Mouse (Mus musculus) hindbrain, embryonic 15.5 days (tissue): ENCODE results near the gene Rtbdn. TPM values are rescaled to one million over a fixed set of nuclear protein-coding genes. Genes with fewer than 3 reads are reported as not detected.
A peak's percentile ranks its signal among the peaks of the same experiment; 100 is the strongest.

Experiments used
- ATAC-seq: fragments of 200-750 bp; cut with Nextera tagmentation; 2 replicates; pipeline ENCODE4 v1.8.0; 2017; ENCODE audit warnings: low read depth, moderate number of reproducible peaks, moderate TSS enrichment; ENCODE audit not compliant: low FRiP score
- H3K27ac ChIP-seq: fragments of 300-500 bp; sonication (generic); replicated peaks from 2 replicates; pipeline ENCODE4 v1.5.1; 2015; ENCODE audit warnings: mild to moderate bottlenecking, inconsistent platforms
- H3K27me3 ChIP-seq: fragments of 300-500 bp; sonication (generic); 2 replicates; pipeline ENCODE4 v1.6.1; 2015; ENCODE audit warnings: control low read depth, inconsistent platforms
- H3K36me3 ChIP-seq: fragments of 300-500 bp; sonication (generic); 2 replicates; pipeline ENCODE4 v1.6.1; 2015; ENCODE audit warnings: control low read depth, inconsistent platforms
- H3K4me1 ChIP-seq: fragments of 300-500 bp; sonication (generic); replicated peaks from 2 replicates; pipeline ENCODE4 v1.6.1; 2015; ENCODE audit warnings: control low read depth, inconsistent platforms
- H3K4me2 ChIP-seq: fragments of 300-500 bp; sonication (generic); 2 replicates; pipeline ENCODE4 v1.6.1; 2015; ENCODE audit warnings: moderate library complexity, mild to moderate bottlenecking, inconsistent platforms
- H3K4me3 ChIP-seq: fragments of 300-500 bp; sonication (generic); 2 replicates; pipeline ENCODE4 v1.5.1; 2015; ENCODE audit warnings: mild to moderate bottlenecking, inconsistent platforms
- H3K9ac ChIP-seq: fragments of 300-500 bp; sonication (generic); 2 replicates; pipeline ENCODE4 v1.6.1; 2015; ENCODE audit warnings: inconsistent platforms
- H3K9me3 ChIP-seq: fragments of 300-500 bp; sonication (generic); 2 replicates; pipeline ENCODE4 v1.6.1; 2016; ENCODE audit warnings: control low read depth, inconsistent platforms
- WGBS: fragments of 180-500 bp; shearing (Covaris S2); methylation state at CpG from one replicate; pipeline ENCODE4 v1.1.7; 2015; 5-methylcytosine and 5-hydroxymethylcytosine counted together
- polyA plus RNA-seq: library from polyadenylated mRNA; unstranded; fragments of >200 nt; fragmentation: Nextera tagmentation; extraction: Ambion mirVana; gene quantifications from 2 replicates; pipeline ENCODE4 v1.2.1, GENCODE M21; 2015

Rtbdn gene
- polyA plus RNA-seq, 1 experiment from 2014 or later: 3.5 TPM

DNA sequence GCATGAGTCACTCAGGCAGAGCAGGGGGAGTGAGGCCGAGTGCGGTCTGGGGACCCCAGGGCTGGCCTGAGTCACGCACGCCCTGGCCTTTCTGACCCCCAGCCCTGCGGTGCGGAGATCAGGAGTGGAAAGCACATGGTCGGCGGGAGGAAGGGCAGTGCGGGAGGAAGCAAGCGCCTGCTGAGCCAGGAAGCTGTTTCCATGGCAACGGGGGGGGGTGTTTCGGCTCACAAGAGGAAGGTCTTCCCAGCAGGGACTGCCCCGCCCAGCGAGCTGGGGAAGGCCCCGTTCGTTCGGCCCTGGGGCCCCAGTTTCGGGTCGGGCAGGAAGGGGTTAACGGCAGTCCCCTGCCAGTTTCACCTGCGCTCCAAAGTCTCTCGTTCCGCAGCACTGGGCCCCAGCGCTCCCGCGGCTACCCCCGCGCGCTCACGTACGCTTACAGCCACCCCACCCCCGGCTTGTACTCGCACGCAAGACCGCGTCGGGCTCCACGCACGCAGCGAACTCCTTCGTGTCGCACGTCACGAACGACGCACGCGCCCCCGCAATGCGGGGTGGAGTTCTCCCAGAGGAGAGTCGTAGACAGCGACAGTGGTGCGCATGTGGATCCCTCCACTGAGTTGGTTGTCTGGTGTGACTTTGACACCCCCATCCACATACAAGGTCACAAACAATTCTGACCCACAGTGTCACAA lies 39.0 kb downstream of the Rtbdn start:
- Histone ChIP-seq H3K36me3 (no peaks in the 10 kb centered on the region), H3K9me3 (no peaks in the 10 kb centered on the region), H3K9ac (peak overlapping the region; percentile 60), H3K27me3 (peaks cover 11% of the 10 kb centered on the region), H3K4me1 (peaks cover 44% of the 10 kb centered on the region), H3K4me3 (peak overlapping the region; percentile 50), H3K27ac (peak overlapping the region; percentile 86), H3K4me2 (peak overlapping the region; percentile 95)
- WGBS: under 1% methylated on average over 53 of the region's 53 CpGs
- ATAC-seq: peak; percentile 62

DNA sequence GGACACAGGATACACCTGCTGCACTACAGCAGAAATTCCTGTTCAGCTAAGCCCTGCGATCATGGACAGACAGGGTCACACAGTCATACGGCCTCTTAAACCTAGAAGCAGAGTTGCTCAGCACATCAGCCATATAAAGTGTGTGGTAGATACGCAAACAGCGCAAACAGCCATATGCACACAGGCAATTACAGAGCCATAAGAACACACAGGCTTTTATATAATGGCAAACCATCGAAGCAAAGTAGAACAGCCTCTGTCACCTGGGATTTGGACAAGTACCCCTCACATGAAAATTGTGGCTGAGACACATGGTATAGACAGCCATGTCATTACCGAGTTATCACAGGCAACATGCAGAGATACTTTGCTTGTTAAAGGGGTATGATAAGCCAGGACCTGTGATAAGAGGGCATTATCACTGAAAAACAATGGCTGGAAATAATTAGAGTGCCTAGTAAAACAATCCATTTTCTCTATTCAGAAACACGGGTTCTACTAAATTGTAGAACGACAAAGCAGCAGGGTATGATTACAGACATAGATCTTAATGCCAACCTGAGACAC lies 39.7 kb downstream of the Rtbdn start:
- Histone ChIP-seq H3K27me3 (peaks cover 11% of the 10 kb centered on the region), H3K9me3 (no peaks in the 10 kb centered on the region), H3K4me1 (peaks cover 44% of the 10 kb centered on the region), H3K4me3 (peak overlapping the region; percentile 50), H3K4me2 (peak overlapping the region; percentile 95), H3K9ac (peak overlapping the region; percentile 60), H3K27ac (peak overlapping the region; percentile 86), H3K36me3 (no peaks in the 10 kb centered on the region)
- peak; percentile 0; the same call in 1 of the 2 replicates for ATAC-seq
- WGBS: 32% methylated on average over 8 of the region's 8 CpGs

DNA sequence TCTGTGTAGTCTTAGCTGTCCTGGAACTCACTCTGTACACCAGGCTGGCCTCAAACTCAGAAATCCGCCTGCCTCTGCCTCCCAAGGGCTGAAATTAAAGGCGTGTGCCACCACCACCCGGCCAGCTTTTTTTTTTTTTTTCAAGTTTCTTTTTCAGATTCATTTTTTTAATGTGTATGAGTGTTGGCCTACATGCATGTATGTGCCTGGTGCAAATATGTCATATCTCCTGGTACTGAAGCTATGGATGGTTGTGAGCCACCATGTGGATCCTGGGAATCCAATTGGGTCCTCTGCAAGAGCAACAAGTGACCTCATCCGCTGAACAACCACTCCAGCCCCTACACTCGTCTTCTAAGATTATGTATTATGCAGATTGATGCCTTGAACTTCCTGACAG lies 40.6 kb downstream of the Rtbdn start:
- no peak overlapping the region for H3K4me2 ChIP-seq
- no peak overlapping the region for H3K4me3 ChIP-seq
- peaks cover 41% of the 10 kb centered on the region for H3K4me1 ChIP-seq
- WGBS: 80% methylated on average over 5 of the region's 5 CpGs
- ATAC-seq: no peak
- H3K9me3 ChIP-seq: no peaks in the 10 kb centered on the region
- H3K36me3 ChIP-seq: no peaks in the 10 kb centered on the region
- H3K27ac ChIP-seq: no peak overlapping the region
- H3K27me3 ChIP-seq: peaks cover 11% of the 10 kb centered on the region
- H3K9ac ChIP-seq: no peak overlapping the region

DNA sequence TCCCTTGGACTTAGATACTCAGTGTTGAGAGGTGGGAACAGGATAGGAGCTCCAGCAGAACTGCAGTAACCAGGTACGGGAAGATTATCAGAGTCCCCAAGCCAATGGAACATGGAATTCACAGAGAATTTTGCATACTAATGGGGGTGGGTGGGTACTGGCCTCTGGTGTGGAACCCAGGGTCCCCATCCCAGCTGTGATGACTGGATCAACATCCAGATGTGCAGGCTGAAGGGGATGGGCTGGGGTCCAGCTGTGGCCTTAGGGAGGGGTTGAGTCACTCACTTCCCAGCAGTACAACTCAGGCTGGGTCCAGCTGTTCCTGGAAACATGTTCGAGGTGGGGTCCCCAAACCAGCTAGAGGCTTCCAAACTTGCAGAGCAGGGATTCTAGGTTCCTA lies 41.1 kb downstream of the Rtbdn start:
- Histone ChIP-seq H3K9ac (no peak overlapping the region), H3K4me2 (no peak overlapping the region), H3K4me1 (peaks cover 41% of the 10 kb centered on the region), H3K27me3 (peaks cover 11% of the 10 kb centered on the region), H3K27ac (no peak overlapping the region), H3K4me3 (no peak overlapping the region), H3K9me3 (no peaks in the 10 kb centered on the region), H3K36me3 (no peaks in the 10 kb centered on the region)
- whole genome bisulfite sequencing: 76% methylated on average over 2 of the region's 2 CpGs
- ATAC-seq: no peak

DNA sequence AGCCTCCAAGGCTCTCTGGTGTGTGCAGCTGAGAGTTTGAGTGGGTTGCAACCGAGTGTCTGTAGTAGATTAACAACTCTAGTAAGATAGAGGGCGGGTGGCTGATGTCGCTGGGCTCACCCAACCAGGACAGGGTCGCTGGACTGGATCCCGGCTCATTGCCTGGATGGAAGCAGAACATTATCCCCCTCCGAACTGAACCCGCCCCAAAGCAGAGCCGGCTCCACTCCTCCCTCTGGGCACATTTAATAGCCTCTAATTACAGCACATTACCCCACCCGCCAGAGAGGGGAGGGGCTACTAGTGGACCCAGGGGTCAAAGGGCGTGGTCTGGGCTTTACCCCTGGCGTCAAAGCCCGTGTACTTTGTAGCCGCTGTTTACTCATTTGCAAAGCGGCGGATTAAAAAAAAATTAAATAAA lies 42.5 kb downstream of the Rtbdn start:
- H3K4me1 ChIP-seq: peaks cover 40% of the 10 kb centered on the region
- peak overlapping the region; percentile 65 for H3K4me3 ChIP-seq
- ATAC-seq: no peak
- H3K27me3 ChIP-seq: peaks cover 11% of the 10 kb centered on the region
- H3K9ac ChIP-seq: no peak overlapping the region
- peak overlapping the region; percentile 73 for H3K4me2 ChIP-seq
- no peaks in the 10 kb centered on the region for H3K36me3 ChIP-seq
- H3K27ac ChIP-seq: no peak overlapping the region
- H3K9me3 ChIP-seq: no peaks in the 10 kb centered on the region
- WGBS: 17% methylated on average over 15 of the region's 15 CpGs

DNA sequence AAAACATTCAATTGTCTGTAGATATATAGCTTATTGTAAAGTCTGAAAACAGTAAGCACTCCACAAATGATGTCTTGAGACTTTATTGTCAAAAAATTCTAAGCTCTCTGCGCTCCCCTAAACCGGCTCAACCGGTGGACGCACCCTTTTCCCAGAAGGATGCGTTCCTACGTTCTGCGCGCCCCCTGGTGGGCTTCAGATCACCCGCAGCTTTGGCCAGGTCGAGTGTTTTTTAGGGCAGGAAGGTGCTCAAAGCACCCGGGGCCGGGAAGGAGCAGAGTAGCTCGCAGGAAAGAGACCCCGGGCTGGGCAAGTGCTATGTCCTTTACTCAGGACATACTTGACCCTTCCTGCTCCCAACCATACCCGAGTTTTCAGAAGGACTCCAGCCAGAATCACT lies 43.0 kb downstream of the Rtbdn start:
- Histone ChIP-seq H3K27ac (peak overlapping the region; percentile 85), H3K27me3 (peaks cover 12% of the 10 kb centered on the region), H3K4me1 (peaks cover 36% of the 10 kb centered on the region), H3K9me3 (no peaks in the 10 kb centered on the region), H3K9ac (peak overlapping the region; percentile 74), H3K4me2 (peak overlapping the region; percentile 73), H3K4me3 (peak overlapping the region; percentile 65), H3K36me3 (no peaks in the 10 kb centered on the region)
- ATAC-seq: peak; percentile 25
- WGBS: under 1% methylated on average over 15 of the region's 15 CpGs

DNA sequence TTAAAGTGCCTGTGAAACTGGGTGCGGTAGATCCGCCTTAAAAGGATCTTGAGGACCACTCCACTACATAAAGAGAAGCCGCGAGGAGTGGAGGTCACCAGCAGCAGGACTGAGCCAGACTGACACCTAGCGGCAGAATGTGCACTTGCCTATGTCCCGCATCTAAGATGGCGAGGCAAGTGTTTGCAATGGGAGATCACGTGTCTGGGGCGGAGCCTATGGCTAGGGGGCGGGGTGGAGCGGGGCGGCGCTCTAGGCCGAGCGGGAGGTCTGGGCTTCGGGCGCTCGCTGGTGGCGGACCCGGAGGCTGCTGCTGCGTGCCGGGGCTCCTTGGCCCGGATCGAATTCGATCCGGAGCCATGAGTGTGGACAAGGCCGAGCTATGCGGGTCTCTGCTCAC lies 43.6 kb downstream of the Rtbdn start, which contains the start of gene Hook2:
Gene Hook2 (plus strand): TSS at position 255 of the 400 bp plus-strand sequence.
- H3K36me3 ChIP-seq: no peaks in the 10 kb centered on the region
- peak; percentile 88 for ATAC-seq
- H3K27ac ChIP-seq: peak within 1 kb of the TSS; percentile 85
- peaks cover 30% of the 10 kb centered on the region for H3K4me1 ChIP-seq
- peaks cover 16% of the 10 kb centered on the region for H3K27me3 ChIP-seq
- peak within 1 kb of the TSS; percentile 65 for H3K4me3 ChIP-seq
- H3K9ac ChIP-seq: peak within 1 kb of the TSS; percentile 74
- H3K4me2 ChIP-seq: peak within 1 kb of the TSS; percentile 73
- H3K9me3 ChIP-seq: no peaks in the 10 kb centered on the region
- under 1% methylated on average over 28 of the region's 28 CpGs for WGBS

DNA sequence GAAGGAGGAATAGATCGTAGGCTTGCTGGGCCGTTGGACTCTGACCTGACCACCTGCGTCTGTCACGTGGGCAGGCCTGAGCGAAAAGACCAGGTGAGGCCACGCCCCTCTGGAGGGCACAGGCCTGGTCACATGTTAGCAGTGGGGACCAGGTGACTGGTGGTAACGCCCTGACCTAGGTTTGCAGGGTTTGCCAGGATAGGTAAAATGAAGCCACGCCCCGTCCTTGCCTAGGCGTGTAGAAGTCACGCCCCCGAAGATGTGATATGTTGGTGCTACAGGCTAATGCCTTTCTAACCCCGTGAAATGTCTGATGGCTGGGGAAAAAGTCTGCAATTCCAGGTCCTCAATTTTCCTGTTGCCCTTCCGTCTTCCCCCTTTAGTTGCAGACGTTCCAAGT lies 44.0 kb downstream of the Rtbdn start:
- H3K27ac ChIP-seq: peak overlapping the region; percentile 85
- peak overlapping the region; percentile 74 for H3K9ac ChIP-seq
- peak overlapping the region; percentile 73 for H3K4me2 ChIP-seq
- peak overlapping the region; percentile 65 for H3K4me3 ChIP-seq
- peaks cover 16% of the 10 kb centered on the region for H3K27me3 ChIP-seq
- peaks cover 29% of the 10 kb centered on the region for H3K4me1 ChIP-seq
- H3K36me3 ChIP-seq: no peaks in the 10 kb centered on the region
- under 1% methylated on average over 15 of the region's 15 CpGs for WGBS
- H3K9me3 ChIP-seq: no peaks in the 10 kb centered on the region
- ATAC-seq: peak; percentile 49

DNA sequence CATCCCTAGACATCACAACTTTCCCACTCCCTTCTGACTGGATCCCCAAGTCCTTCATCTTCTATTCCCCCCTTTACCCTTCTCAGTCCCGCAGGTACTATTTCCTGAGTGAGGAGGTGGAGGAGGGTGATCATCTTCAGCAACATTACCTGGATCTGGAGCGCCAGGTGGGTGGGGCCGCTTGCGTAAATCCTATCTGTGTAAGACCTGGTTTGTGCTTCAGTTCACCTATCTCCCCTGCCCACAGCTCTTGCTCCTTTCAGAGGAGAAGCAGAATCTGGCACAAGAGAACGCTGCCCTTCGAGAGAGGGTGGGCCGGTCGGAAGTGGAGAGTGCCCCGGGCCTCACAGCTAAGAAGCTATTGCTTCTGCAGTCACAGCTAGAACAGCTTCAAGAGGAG lies 47.6 kb downstream of the Rtbdn start:
- no peak for ATAC-seq
- H3K27ac ChIP-seq: no peak overlapping the region
- H3K4me2 ChIP-seq: no peak overlapping the region
- H3K27me3 ChIP-seq: peaks cover 5% of the 10 kb centered on the region; the same call in 1 of the 2 replicates
- H3K4me3 ChIP-seq: no peak overlapping the region
- H3K9me3 ChIP-seq: no peaks in the 10 kb centered on the region
- WGBS: 94% methylated on average over 9 of the region's 9 CpGs
- no peaks in the 10 kb centered on the region for H3K36me3 ChIP-seq
- H3K4me1 ChIP-seq: peaks cover 24% of the 10 kb centered on the region
- H3K9ac ChIP-seq: no peak overlapping the region

DNA sequence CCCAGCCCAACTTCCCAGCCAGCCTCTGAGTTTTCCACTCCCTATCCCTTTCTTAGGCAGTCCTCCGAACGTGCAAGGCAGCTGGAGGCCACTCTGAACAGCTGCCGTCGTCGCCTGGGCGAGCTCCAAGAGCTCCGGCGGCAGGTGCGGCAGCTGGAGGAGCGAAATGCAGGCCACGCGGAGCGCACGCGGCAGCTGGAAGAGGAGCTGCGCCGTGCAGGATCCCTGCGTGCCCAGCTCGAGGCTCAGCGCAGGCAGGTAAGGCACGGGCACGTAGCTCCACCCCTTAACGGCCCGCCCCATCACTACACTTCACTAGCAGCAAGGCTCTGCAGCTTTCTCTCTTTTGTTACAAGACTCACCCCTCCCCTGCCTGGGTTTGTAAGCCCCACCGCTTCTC lies 48.9 kb downstream of the Rtbdn start:
- no peak for ATAC-seq
- 18% methylated on average over 25 of the region's 25 CpGs for WGBS

DNA sequence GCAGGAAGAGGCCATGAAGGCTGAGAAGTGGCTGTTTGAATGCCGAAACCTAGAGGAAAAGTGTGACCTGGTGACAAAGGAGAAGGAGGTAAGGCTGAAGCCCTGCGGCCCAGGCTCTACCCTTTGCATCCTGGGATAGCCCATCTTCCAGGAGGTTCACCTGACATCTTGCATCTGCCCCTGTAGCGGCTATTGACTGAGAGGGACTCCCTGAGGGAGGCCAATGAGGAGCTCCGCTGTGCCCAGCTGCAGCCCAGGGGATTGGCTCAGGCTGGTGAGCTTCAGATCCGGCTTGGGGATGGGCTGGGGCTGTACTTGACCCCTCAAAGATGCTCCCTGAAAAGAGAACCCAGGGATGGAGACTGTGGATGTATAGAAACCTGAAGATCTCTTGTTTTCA lies 50.2 kb downstream of the Rtbdn start:
- Histone ChIP-seq H3K27me3 (peaks cover 5% of the 10 kb centered on the region; the same call in 1 of the 2 replicates), H3K36me3 (0 out of 2 replicates have a peak, but pooled peaks cover 2% of the 10 kb centered on the region), H3K27ac (no peak overlapping the region), H3K9me3 (no peaks in the 10 kb centered on the region), H3K4me3 (no peak overlapping the region), H3K4me2 (no peak overlapping the region), H3K9ac (no peak overlapping the region), H3K4me1 (peaks cover 11% of the 10 kb centered on the region)
- WGBS: 83% methylated on average over 5 of the region's 5 CpGs
- ATAC-seq: no peak

More for the DNA sequence above, 48.9 kb downstream of the Rtbdn start:
- H3K4me2 ChIP-seq: peak overlapping the region; percentile 28
- no peak overlapping the region for H3K27ac ChIP-seq
- no peak overlapping the region for H3K9ac ChIP-seq
- no peaks in the 10 kb centered on the region for H3K9me3 ChIP-seq
- peaks cover 5% of the 10 kb centered on the region; the same call in 1 of the 2 replicates for H3K27me3 ChIP-seq
- no peak overlapping the region for H3K4me3 ChIP-seq
- H3K36me3 ChIP-seq: no peaks in the 10 kb centered on the region
- peaks cover 18% of the 10 kb centered on the region for H3K4me1 ChIP-seq

DNA sequence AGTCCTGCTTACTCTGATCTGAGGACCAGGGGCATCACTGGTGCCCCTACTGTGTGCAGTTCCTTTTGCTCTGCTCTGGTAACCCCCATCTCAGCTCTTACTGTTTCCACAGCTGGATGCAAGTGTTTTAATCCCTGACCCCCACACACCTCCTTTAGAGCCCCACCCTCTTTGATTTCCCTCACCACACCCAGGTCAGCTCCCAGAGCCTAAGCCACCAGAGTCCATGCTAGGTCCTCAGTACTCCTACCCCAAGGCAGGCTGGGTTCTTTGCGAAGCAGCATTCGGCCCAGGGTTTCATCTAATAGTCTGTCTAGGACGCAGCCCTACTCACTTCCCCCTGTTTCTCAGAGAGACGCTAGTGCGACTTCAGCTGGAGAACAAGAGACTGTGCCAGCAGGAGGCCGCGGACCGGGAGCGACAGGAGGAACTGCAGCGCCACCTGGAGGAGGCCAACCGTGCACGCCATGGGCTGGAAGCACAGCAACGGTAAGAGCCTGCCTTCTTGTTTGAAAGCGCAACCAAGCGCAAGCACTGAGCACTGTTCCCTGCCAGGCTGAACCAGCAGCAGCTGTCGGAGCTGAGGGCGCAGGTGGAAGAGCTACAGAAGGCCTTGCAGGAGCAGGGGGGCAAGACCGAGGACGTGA lies 51.0 kb downstream of the Rtbdn start:
- Histone ChIP-seq H3K36me3 (peaks cover 4% of the 10 kb centered on the region; the same call in 1 of the 2 replicates), H3K9me3 (no peaks in the 10 kb centered on the region), H3K27ac (no peak overlapping the region), H3K4me1 (peaks cover 11% of the 10 kb centered on the region), H3K27me3 (peaks cover 5% of the 10 kb centered on the region; the same call in 1 of the 2 replicates), H3K4me2 (peak overlapping the region; percentile 29), H3K9ac (no peak overlapping the region), H3K4me3 (no peak overlapping the region)
- WGBS: 4% methylated on average over 19 of the region's 19 CpGs
- ATAC-seq: peak; percentile 84
